Mouse (Mus musculus): ENCODE measurements at regions not wholly inside any gene's neighbourhood (a gene's known extent, or its start where the extent isn't known, plus 50 kb on each side); places are given as distances from the start of the nearest gene placed in this dataset.

- peak in 1 of 2 experiments; percentile 17 for DNase-seq (ENCODE audit: extremely low spot score in 1 of 2, low spot score in 1 of 2)
Observed at GRCm38 (mm10) chr3:70097813-70098212, 90.4 kb downstream of the Otol1 start.

- DNase-seq (ENCODE audit: extremely low spot score in 1 of 2, low spot score in 1 of 2) = no peak
Observed at GRCm38 (mm10) chr3:70102091-70102490, 94.7 kb downstream of the Otol1 start.

- peak in 1 of 2 experiments; percentile 16 for DNase-seq (ENCODE audit: extremely low spot score in 1 of 2, low spot score in 1 of 2)
Observed at GRCm38 (mm10) chr3:70102593-70103213, 95.3 kb downstream of the Otol1 start.

DNA sequence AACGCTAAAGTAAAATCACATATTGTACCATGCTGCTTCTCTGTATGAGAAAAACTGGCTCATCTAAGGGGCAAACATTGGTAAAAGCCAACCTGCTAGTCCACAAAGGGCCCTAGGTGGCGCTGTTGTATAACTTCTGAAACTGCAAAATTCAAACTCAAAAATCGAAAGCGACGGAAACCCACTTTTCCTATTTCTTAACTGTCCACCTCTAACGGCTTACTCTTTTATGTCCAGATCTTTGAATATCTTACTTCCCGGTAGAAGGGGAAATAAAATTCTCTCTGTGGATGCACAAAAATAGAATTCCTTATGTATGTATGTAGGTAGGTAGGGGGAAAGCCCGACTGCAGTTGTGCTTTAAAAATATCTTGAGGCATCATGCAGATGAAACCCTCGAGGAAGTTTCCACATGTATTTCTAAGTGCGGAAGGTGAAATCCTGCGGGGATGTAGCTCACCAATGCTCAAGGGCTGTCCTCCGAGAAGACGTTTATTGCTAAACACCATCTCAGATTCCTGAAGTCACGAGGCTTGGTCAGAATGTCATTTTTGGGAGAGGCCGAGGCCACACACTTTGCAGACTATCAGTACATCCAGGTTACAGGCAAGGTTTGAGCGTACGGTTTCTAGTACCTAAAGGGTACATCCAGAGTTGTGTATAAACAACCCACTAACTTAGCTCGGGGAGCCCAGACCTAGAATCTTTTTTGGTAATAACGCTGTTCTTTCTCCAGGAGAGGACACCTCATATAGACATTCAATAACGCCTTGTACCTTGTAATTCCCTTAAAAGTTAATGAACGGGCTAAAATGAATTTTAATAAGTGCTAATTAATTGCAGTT lies 96.8 kb downstream of the Otol1 start:
- DNase-seq (ENCODE audit: extremely low spot score in 1 of 2, low spot score in 1 of 2) = peak; percentile 68 to 95

GRCm38 (mm10) chr3:70104828-70105399 lies 97.5 kb downstream of the Otol1 start:
- DNase-seq (ENCODE audit: extremely low spot score in 1 of 2, low spot score in 1 of 2) = peak; percentile 52 to 89

GRCm38 (mm10) chr3:70105561-70105960 lies 98.1 kb downstream of the Otol1 start:
- DNase-seq (ENCODE audit: extremely low spot score in 1 of 2, low spot score in 1 of 2) = no peak

DNA sequence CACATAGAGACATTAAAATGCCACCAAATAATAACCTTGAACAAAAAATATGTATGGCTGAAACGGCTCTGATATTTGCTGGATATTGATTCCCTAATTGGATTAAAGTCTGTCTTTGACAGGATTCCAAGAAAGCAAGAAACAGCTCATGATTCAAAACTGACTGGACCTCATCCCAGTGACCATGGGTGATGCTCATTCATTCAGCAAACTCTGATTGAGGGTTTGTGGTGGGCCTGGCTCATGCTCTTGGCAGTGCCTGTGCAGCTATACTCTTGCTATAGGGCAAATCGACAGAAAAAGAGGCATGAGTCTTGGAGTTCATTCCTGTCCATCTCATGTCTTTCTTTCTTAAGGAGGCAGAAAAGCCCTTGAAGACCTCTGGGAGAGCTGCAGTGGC lies 98.7 kb downstream of the Otol1 start:
- no peak for DNase-seq (ENCODE audit: extremely low spot score in 1 of 2, low spot score in 1 of 2)

DNA sequence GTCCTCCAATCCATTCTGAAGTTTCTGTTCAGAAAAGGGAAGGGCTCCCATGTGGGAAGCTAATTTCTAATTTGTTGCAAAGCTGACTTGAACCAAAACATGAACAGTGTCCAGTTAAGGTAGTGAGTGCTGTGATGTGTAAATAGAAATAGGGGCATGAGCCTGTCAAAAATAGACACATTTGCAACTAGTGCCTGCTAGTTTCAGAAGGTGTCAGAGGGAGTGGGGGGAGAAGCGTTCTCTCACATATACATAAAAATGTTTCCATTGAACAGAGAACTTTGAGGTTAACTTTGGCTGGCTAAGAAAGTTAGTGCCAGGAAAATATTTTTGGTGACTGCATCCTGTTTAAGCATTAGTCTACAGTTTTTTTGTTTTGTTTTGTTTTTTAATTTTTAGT lies 118.8 kb downstream of the Otol1 start:
- no peak for DNase-seq (ENCODE audit: extremely low spot score in 1 of 2, low spot score in 1 of 2)

DNA sequence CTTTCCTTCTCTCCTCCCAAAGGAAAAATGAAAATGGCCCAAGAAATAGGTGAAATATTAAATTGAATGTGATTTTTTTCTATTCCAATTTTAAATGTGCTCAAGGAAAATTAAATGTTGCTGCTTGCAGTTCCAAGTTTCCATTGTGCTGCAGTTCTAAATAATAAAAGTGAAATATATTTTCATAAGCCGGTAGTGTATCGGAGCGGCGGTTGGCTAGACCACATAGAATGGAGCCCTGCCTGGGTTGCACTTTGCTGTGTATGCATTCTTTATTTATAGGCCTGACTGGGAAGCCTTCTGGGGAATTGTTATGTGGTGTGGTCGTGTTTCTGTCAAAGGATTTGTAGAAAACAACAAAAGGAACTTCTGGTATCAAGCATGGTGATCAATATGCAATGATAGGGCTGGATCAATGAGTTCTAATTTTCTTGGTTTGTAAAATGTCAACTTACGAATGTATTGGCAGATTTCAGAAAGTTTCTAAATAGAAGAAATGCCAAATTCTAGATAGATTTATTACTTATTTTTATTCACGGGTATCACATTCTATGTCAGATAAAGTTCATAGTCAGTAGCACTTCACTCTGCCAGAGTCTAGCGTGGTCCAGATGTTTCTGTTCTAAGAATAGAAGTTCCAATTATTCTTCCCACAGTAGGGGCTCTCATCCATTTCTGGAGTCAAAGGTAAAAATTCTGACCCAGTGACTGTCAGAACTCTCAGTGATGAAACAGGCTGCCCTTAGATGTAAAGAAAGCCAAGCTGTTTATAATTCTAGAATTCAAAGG lies 123.0 kb downstream of the Otol1 start:
- DNase-seq (ENCODE audit: extremely low spot score in 1 of 2, low spot score in 1 of 2) = no peak

DNA sequence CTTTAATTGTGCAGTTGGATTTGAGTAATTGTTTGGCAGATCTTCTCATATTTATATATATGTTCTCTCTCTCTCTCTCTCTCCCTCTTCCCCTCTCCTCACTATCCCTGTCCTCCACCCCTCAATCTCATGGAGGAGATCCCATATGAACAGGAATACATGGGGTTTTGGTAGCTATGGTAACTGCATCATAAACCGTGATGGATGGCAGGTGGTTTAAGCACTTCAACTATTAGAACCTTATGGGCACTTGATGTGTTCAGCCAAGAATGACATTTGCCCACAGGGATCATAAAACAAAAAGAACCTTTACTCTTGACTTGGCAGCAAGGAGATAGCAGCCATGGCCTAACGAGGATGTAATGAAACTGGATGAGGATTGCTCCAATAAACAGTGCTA lies 127.5 kb downstream of the Otol1 start:
- DNase-seq (ENCODE audit: extremely low spot score in 1 of 2, low spot score in 1 of 2) = no peak

- DNase-seq (ENCODE audit: extremely low spot score in 1 of 2, low spot score in 1 of 2) = no peak
Observed at GRCm38 (mm10) chr3:70138488-70138887, 131.1 kb downstream of the Otol1 start.

DNA sequence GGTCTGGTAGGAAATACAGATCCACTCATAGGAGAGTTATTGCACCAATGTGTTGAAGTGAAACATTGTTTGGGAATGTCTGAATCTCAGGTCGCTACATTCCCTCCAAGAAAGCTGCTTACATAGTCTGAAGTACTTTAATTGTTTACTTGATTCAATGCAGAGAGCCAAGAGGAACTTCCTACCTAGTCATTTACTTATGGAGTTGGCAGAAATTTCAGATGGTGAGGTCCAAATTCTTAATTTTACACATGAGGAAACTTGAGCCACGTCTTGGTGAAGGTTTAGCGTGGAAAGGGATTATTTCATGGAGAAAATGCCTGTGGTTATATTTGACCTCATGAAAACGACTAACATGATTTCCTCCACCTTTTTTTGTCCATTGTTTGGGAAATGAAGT lies 131.5 kb downstream of the Otol1 start:
- no peak for DNase-seq (ENCODE audit: extremely low spot score in 1 of 2, low spot score in 1 of 2)

GRCm38 (mm10) chr3:70145728-70146127 lies 138.3 kb downstream of the Otol1 start:
- no peak for DNase-seq (ENCODE audit: extremely low spot score in 1 of 2, low spot score in 1 of 2)

- DNase-seq (ENCODE audit: extremely low spot score in 1 of 2, low spot score in 1 of 2) = no peak
Observed at GRCm38 (mm10) chr3:70151156-70151555, 143.7 kb downstream of the Otol1 start.

- DNase-seq (ENCODE audit: extremely low spot score in 1 of 2, low spot score in 1 of 2) = no peak
Observed at GRCm38 (mm10) chr3:70160043-70160442, 152.6 kb downstream of the Otol1 start.

- no peak for DNase-seq (ENCODE audit: extremely low spot score in 1 of 2, low spot score in 1 of 2)
Observed at GRCm38 (mm10) chr3:70171667-70172066, 164.3 kb downstream of the Otol1 start.

GRCm38 (mm10) chr3:70176391-70176790 lies 169.0 kb downstream of the Otol1 start:
- no peak for DNase-seq (ENCODE audit: extremely low spot score in 1 of 2, low spot score in 1 of 2)

DNA sequence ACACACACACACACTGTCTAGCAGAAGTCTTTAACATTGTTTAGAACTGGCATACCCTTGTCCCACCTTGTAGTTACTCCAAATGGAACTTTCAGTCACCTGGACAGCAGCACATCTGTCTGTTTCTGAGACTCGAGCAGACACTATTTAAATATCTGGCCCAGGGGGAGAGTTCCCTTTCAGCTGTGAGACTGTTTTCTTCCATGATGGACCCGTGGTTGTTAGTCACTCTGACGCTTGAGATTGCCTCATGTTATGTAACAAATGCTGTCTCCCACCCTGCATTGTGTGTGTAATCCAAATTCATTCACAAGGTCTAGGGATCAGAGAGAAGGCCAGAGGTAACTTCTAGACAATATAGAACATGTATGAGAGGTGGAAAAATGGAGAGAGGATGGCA lies 174.2 kb downstream of the Otol1 start:
- DNase-seq (ENCODE audit: extremely low spot score in 1 of 2, low spot score in 1 of 2) = no peak

GRCm38 (mm10) chr3:70190741-70191140 lies 183.3 kb downstream of the Otol1 start:
- no peak for DNase-seq (ENCODE audit: extremely low spot score in 1 of 2, low spot score in 1 of 2)

- DNase-seq (ENCODE audit: extremely low spot score in 1 of 2, low spot score in 1 of 2) = no peak
Observed at GRCm38 (mm10) chr3:70196671-70197070, 189.3 kb downstream of the Otol1 start.

GRCm38 (mm10) chr3:70198890-70199289 lies 191.5 kb downstream of the Otol1 start:
- DNase-seq (ENCODE audit: extremely low spot score in 1 of 2, low spot score in 1 of 2) = no peak
